Mouse (Mus musculus) testis, adult 2 months (tissue): ENCODE data around the gene Rap1b. TPM values are rescaled to one million over a fixed set of nuclear protein-coding genes. Genes with fewer than 3 reads are reported as not detected.
A peak's percentile ranks its signal among the peaks of the same experiment; 100 is the strongest.
"Not testable (repeated sequence)": the region's sequence is repeated elsewhere in the genome, so short reads cannot be mapped to it uniquely, and the experiment has no call there.

Source experiments
- H3K27ac ChIP-seq: fragments of 200-500 bp; 2 replicates; pipeline ENCODE4 v1.5.1; 2012; ENCODE audit warnings: low read depth, low read length; ENCODE audit not compliant: control insufficient read depth, insufficient read depth
- H3K27me3 ChIP-seq: fragments of 200-500 bp; 2 replicates; pipeline ENCODE4 v1.6.1; 2012; ENCODE audit warnings: mild to moderate bottlenecking, low read length, moderate library complexity; ENCODE audit not compliant: control insufficient read depth, insufficient read depth
- H3K36me3 ChIP-seq: fragments of 200-500 bp; 2 replicates; pipeline ENCODE4 v1.6.1; 2012; ENCODE audit warnings: mild to moderate bottlenecking, low read length; ENCODE audit not compliant: control insufficient read depth, insufficient read depth
- H3K4me1 ChIP-seq: fragments of 200-500 bp; 2 replicates; pipeline ENCODE4 v1.6.1; 2012; ENCODE audit warnings: low read length; ENCODE audit not compliant: control insufficient read depth, insufficient read depth
- H3K4me3 ChIP-seq: fragments of 200-500 bp; 2 replicates; pipeline ENCODE4 v1.5.1; 2012; ENCODE audit warnings: low read depth, mild to moderate bottlenecking, low read length, moderate library complexity, mixed read lengths; ENCODE audit not compliant: control insufficient read depth
- CTCF ChIP-seq: fragments of 200-500 bp; IDR thresholded peaks from 2 replicates; pipeline ENCODE4 v1.5.1; 2012; ENCODE audit warnings: low read depth, mild to moderate bottlenecking, inconsistent platforms, low read length, moderate library complexity; ENCODE audit not compliant: control insufficient read depth, insufficient read depth, insufficient replicate concordance
- POLR2A ChIP-seq: fragments of 200-500 bp; IDR thresholded peaks from 2 replicates; pipeline ENCODE4 v1.6.1; 2012; ENCODE audit warnings: low read depth, mild to moderate bottlenecking, inconsistent platforms, low read length, moderate library complexity; ENCODE audit not compliant: control insufficient read depth
- polyA plus RNA-seq: library from polyadenylated mRNA; depleted of rRNA; stranded (reverse); fragments of >200 nt; gene quantifications from 2 replicates; pipeline ENCODE4 v1.2.3, GENCODE M21; 2012; rRNA removed

Rap1b gene
- 9.6 and 13.8 TPM in 2 replicates for polyA plus RNA-seq

- no peaks in the 10 kb centered on the region for H3K27me3 ChIP-seq
- TF ChIP-seq POLR2A (peak; percentile 68), CTCF (no peak)
- H3K4me3 ChIP-seq: peak within 1 kb of the TSS; percentile 96
- peak within 1 kb of the TSS; percentile 87 for H3K27ac ChIP-seq
- no peaks in the 10 kb centered on the region for H3K36me3 ChIP-seq
- peaks cover 10% of the 10 kb centered on the region for H3K4me1 ChIP-seq
Measured at GRCm38 (mm10) chr10:117845597-117846259, at the start of gene Rap1b. Gene Rap1b, minus strand, starts transcription at chr10:117846035.

GRCm38 (mm10) chr10:117895186-117895585 is 49.4 kb upstream of the Rap1b start:
- no peak for TF ChIP-seq CTCF
- Histone ChIP-seq H3K4me1 (peaks cover 2% of the 10 kb centered on the region; the same call in 1 of the 2 replicates), H3K4me3 (no peak overlapping the region), H3K36me3 (no peaks in the 10 kb centered on the region), H3K27me3 (no peaks in the 10 kb centered on the region), H3K27ac (no peak overlapping the region)

GRCm38 (mm10) chr10:117894114-117895035 is 48.5 kb upstream of the Rap1b start:
- Histone ChIP-seq H3K36me3 (no peaks in the 10 kb centered on the region), H3K27ac (no peak overlapping the region), H3K4me1 (peaks cover 2% of the 10 kb centered on the region; the same call in 1 of the 2 replicates), H3K27me3 (no peaks in the 10 kb centered on the region), H3K4me3 (no peak overlapping the region)
- TF ChIP-seq POLR2A: no peak
- no peak for TF ChIP-seq CTCF

- H3K27me3 ChIP-seq, H3K36me3 ChIP-seq, H3K4me1 ChIP-seq, H3K4me3 ChIP-seq, H3K27ac ChIP-seq: not testable (repeated sequence)
Measured at GRCm38 (mm10) chr10:117893128-117893527, 47.3 kb upstream of the Rap1b start.

- Histone ChIP-seq H3K27me3 (no peaks in the 10 kb centered on the region), H3K4me3 (peak overlapping the region; percentile 59), H3K27ac (no peak overlapping the region), H3K4me1 (peaks cover 4% of the 10 kb centered on the region; the same call in 1 of the 2 replicates), H3K36me3 (no peaks in the 10 kb centered on the region)
- TF ChIP-seq CTCF: no peak
- peak; percentile 47; the same call in 1 of the 2 replicates for TF ChIP-seq POLR2A
Measured at GRCm38 (mm10) chr10:117891327-117891726, 45.5 kb upstream of the Rap1b start.

- H3K4me1 ChIP-seq: peaks cover 4% of the 10 kb centered on the region; the same call in 1 of the 2 replicates
- no peak for TF ChIP-seq CTCF
- no peak for TF ChIP-seq POLR2A
- peak overlapping the region; percentile 74 for H3K4me3 ChIP-seq
- H3K27me3 ChIP-seq: no peaks in the 10 kb centered on the region
- H3K36me3 ChIP-seq: no peaks in the 10 kb centered on the region
- no peak overlapping the region for H3K27ac ChIP-seq
Measured at GRCm38 (mm10) chr10:117888822-117889221, 43.0 kb upstream of the Rap1b start.

GRCm38 (mm10) chr10:117885358-117885757 is 39.5 kb upstream of the Rap1b start:
- Histone ChIP-seq H3K27me3 (no peaks in the 10 kb centered on the region), H3K36me3 (no peaks in the 10 kb centered on the region), H3K4me1 (peaks cover 2% of the 10 kb centered on the region; the same call in 1 of the 2 replicates), H3K27ac (no peak overlapping the region), H3K4me3 (no peak overlapping the region)
- TF ChIP-seq POLR2A: no peak
- TF ChIP-seq CTCF: no peak
